Mouse (Mus musculus) E14TG2a.4 (cell line): ENCODE data around the gene 9430097D07Rik.

Experiments used
- CTCF ChIP-seq: conservative IDR thresholded peaks from 2 replicates; pipeline ENCODE4 v1.5.1; 2014; ENCODE audit warnings: low read length
- NANOG ChIP-seq: IDR thresholded peaks from 2 replicates; pipeline ENCODE4 v1.6.1; 2014; ENCODE audit warnings: borderline replicate concordance, low read length, mixed read lengths
- POU5F1 ChIP-seq: IDR thresholded peaks from 2 replicates; pipeline ENCODE4 v1.6.1; 2014; ENCODE audit warnings: low read length, borderline replicate concordance

DNA sequence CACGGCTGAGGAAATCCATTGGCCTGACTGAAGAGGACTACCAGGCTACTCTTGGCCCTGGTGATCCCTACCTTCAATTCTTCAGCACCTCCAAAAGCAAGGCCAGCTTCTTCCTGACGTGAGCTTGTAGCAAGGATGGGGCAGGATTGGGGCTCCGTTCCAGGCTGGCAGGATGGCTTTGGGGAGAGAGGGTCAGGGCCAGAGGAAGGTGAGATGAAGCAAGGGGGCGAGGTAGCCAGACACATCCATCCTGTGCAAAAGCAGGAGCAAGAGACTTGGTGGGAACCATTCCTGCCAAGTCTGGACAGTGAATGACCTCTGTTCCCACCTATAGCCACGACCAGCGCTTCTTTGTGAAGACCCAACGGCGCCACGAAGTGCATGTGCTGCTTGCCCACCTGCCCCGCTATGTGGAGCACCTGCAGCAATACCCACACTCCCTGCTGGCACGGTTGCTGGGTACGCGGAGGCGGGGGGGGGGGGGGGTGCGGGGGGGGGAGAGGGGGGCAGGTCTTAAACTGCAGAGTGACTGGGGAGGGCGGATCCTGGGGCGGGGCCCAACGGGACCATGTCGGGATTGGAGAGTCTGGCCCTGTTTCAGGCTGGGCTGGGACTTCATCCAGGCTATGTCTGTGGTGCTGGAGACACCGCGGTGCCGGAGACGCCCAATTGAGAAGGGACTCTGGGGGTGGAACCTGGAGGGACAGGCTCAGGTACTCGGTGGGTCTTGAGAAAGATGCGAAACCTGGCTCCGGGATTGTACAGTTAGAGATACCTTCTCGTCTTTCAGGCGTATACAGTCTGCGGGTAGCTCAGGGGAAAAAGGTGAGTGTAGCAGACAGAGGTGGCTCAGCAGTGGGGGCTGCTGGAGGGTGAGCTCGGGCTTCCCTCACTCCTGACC lies 2.9 kb upstream of the 9430097D07Rik start:
- no peak for TF ChIP-seq CTCF
- TF ChIP-seq POU5F1 = no peak
- no peak for TF ChIP-seq NANOG
